Mouse (Mus musculus) stomach, postnatal 0 days (tissue): Measurements from ENCODE around the gene Cav1.

Experiments used
- CTCF ChIP-seq: IDR thresholded peaks from 2 replicates; pipeline ENCODE4 v1.5.1; 2016; ENCODE audit warnings: antibody characterized with exemption, low read depth, mild to moderate bottlenecking, moderate library complexity
- EP300 ChIP-seq: optimal IDR thresholded peaks from 2 replicates; pipeline ENCODE3; 2016; ENCODE audit warnings: antibody characterized with exemption

DNA sequence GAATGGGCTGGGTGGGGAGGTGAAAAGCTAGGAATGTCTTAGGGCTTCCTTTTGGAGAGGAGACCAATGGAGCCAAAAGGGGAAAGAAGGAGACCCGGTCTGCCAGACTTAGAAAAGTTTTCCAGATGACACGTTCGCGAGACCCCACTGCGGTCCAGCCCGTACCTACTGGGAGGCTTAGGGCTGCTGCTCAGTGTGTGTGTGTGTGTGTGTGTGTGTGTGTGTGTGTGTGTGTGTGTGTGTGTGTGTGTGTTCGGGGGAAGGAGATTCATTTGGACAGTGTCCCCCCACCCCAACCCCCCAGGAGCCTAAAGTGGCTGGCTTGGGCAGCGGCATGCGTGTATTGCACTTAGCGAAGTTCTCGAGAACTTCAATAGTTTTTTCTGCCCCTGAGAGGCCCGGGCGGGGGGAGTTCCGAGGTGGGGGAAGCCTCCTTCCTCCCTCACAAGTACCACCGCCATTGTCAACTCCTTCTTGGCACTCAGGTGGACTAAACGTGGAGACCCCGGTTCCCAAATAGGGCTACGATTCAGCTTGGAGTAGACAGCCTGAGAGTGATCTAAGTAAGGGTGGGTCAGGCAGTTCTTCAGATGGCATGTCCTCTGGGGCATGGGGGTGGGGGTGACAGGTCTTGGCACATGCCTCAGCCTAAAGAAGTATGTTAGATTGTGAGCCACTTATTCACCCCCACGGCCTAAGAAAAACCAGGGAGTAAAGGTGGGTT, 629 bp downstream of the Cav1 start:
- no peak for TF ChIP-seq EP300
- TF ChIP-seq CTCF: no peak
